Mouse (Mus musculus) stomach, embryonic 16.5 days (tissue): ENCODE results near the gene Sh3gl1. TPM values are rescaled to one million over a fixed set of nuclear protein-coding genes. Genes with fewer than 3 reads are reported as not detected.

Source experiments
- ATAC-seq: fragments of 200-750 bp; cut with Nextera tagmentation; 2 replicates; pipeline ENCODE4 v1.8.0; 2017; ENCODE audit warnings: moderate number of reproducible peaks, moderate TSS enrichment; ENCODE audit not compliant: insufficient read depth, low FRiP score
- H3K27ac ChIP-seq: fragments of 300-500 bp; sonication (generic); 2 replicates; pipeline ENCODE4 v1.5.1; 2014; ENCODE audit warnings: low read length
- H3K27me3 ChIP-seq: fragments of 300-500 bp; sonication (generic); 2 replicates; pipeline ENCODE4 v1.6.1; 2014; ENCODE audit warnings: low read length, control low read depth, mixed read lengths; ENCODE audit not compliant: control insufficient read depth, insufficient read depth
- H3K36me3 ChIP-seq: fragments of 300-500 bp; sonication (generic); 2 replicates; pipeline ENCODE4 v1.6.1; 2014; ENCODE audit warnings: low read length; ENCODE audit not compliant: control insufficient read depth, insufficient read depth
- H3K4me1 ChIP-seq: fragments of 300-500 bp; sonication (generic); 2 replicates; pipeline ENCODE4 v1.6.1; 2014; ENCODE audit warnings: low read length, control low read depth, mixed read lengths; ENCODE audit not compliant: control insufficient read depth, insufficient read depth
- H3K4me2 ChIP-seq: fragments of 300-500 bp; sonication (generic); 2 replicates; pipeline ENCODE4 v1.6.1; 2014; ENCODE audit warnings: low read depth, low read length, mixed read lengths
- H3K4me3 ChIP-seq: fragments of 300-500 bp; sonication (generic); replicated peaks from 2 replicates; pipeline ENCODE4 v1.5.1; 2014; ENCODE audit warnings: mild to moderate bottlenecking, low read length
- H3K9ac ChIP-seq: fragments of 300-500 bp; sonication (generic); 2 replicates; pipeline ENCODE4 v1.6.1; 2014; ENCODE audit warnings: low read length
- H3K9me3 ChIP-seq: fragments of 300-500 bp; sonication (generic); replicated peaks from 2 replicates; pipeline ENCODE4 v1.6.1; 2016; ENCODE audit warnings: low read length, control low read depth; ENCODE audit not compliant: control insufficient read depth
- WGBS: fragments of 180-500 bp; shearing (Covaris S2); extraction: QIAGEN DNeasy Blood & Tissue Kit; methylation state at CpG from one replicate; pipeline ENCODE4 v1.1.7; 2014; 5-methylcytosine and 5-hydroxymethylcytosine counted together
- polyA plus RNA-seq: library from polyadenylated mRNA; unstranded; fragments of >200 nt; fragmentation: Nextera tagmentation; extraction: Ambion mirVana; gene quantifications from 2 replicates; pipeline ENCODE4 v1.2.1, GENCODE M21; 2015

Gene Sh3gl1
- polyA plus RNA-seq, 1 experiment from 2014 or later: 145 TPM

DNA sequence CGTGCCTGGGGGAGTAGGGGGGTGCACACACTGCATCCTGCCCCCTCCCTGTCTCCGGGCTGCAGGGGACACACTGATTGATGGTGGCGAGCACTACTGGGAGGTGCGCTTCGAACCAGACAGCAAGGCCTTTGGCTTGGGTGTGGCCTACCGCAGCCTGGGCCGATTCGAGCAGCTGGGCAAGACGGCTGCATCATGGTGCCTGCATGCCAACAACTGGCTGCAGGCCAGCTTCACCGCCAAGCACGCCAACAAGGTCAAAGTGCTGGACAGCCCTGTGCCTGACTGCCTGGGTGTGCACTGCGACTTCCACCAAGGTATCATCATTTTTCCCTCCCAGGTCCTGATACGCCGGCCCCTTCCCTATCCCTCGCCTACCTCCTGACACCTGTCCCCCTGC lies 40.4 kb downstream of the Sh3gl1 start:
- 77% methylated on average over 15 of the region's 15 CpGs for WGBS
- no peaks in the 10 kb centered on the region for H3K9me3 ChIP-seq
- ATAC-seq: no peak

DNA sequence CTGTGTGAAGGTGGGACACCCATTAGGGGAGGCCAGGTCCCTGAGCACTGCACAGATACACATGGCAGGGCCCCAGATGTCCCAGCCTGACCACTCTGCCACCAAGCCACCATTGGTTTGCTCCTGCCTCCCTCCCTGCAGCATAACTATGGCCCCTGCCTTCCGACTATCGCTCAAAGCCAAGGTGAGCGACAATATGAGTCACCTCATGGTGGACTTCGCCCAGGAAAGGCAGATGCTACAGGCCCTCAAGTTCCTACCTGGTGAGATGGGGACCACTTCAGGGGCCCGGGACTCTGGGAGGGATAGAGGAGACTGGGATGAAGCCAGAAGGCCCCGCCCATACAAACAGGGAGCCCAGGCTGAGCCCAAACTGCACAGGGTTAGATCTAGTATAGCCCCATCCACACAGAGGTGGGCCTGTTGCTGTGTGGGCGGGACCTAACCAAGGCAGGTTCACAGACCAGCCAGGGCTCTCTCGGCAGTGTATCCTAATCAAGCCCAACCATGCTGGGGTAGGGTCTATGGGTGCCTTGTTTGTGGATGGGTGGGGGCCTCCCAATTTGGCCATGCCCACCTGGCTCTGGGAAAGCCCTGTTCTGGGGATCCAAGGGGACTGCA lies 46.0 kb downstream of the Sh3gl1 start:
- ATAC-seq: peak; percentile 15; the same call in 1 of the 2 replicates
- no peaks in the 10 kb centered on the region for H3K27me3 ChIP-seq
- H3K4me1 ChIP-seq: 0 out of 2 replicates have a peak, but pooled peaks cover 7% of the 10 kb centered on the region
- WGBS: 82% methylated on average over 8 of the region's 8 CpGs
- no peaks in the 10 kb centered on the region for H3K9me3 ChIP-seq
- no peak overlapping the region for H3K4me2 ChIP-seq
- no peak overlapping the region for H3K9ac ChIP-seq
- H3K36me3 ChIP-seq: no peaks in the 10 kb centered on the region
- H3K27ac ChIP-seq: no peak overlapping the region
- H3K4me3 ChIP-seq: no peak overlapping the region

More for the DNA sequence above, 40.4 kb downstream of the Sh3gl1 start:
- H3K27me3 ChIP-seq: no peaks in the 10 kb centered on the region; the same call in 1 of the 2 replicates
- no peak overlapping the region for H3K4me2 ChIP-seq
- no peak overlapping the region for H3K4me3 ChIP-seq
- H3K9ac ChIP-seq: no peak overlapping the region
- no peak overlapping the region for H3K27ac ChIP-seq
- H3K36me3 ChIP-seq: no peaks in the 10 kb centered on the region
- no peaks in the 10 kb centered on the region for H3K4me1 ChIP-seq

DNA sequence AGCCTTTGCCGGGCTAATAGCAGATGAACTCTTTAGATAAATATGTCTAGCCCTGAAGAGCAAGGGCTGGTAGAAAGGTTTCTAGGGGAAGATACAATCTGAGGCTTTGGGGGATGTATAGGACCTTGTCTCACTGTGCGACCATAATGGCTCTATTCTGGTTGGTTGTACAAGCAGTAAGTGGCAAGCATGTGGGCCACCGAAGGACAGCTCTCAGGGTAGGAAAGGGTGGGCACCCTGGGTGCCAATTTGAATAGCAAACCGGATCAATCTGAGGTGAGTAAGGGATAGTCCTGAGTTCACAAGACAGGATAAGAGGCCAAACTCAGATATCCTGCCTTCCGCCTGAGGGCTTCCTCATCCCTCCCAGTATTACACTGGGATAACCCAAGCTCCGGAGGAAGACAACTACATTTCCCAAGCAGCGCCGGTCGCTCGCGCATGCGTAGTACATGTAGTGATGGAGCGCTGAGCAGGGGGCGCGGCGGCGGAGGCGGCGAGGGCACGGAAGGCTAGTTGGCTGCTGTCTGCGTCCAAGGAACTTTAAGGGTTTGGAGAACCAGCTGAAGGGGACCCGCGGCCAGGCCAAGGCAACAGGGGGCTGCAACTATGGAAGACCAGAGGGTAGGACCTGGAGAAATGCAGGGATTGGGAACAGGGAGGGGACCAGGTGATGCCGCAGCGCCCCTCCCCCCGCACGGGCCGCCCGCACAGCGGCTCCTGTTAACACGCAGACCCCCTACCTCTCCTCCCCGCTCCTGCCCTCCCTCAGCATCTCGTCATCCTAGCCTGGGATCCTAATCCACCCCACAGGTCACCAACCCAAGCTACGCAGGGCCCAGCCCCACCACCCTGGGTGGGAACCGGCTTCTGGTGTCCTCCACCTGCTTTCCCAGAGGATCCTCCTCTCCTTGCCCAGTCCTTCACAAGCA lies 50.1 kb downstream of the Sh3gl1 start, which contains the start of gene Fsd1:
Gene Fsd1, plus strand, starts transcription at position 480 of the 932 bp plus-strand sequence.
- WGBS: 7% methylated on average over 35 of the region's 35 CpGs
- peak within 1 kb of the TSS; percentile 46 for H3K9ac ChIP-seq
- peak; percentile 22 for ATAC-seq
- no peaks in the 10 kb centered on the region for H3K27me3 ChIP-seq
- peak within 1 kb of the TSS; percentile 51 for H3K4me3 ChIP-seq
- H3K27ac ChIP-seq: no peak within 1 kb of the TSS
- H3K36me3 ChIP-seq: no peaks in the 10 kb centered on the region
- H3K4me2 ChIP-seq: peak within 1 kb of the TSS; percentile 64
- no peaks in the 10 kb centered on the region for H3K9me3 ChIP-seq
- 0 out of 2 replicates have a peak, but pooled peaks cover 7% of the 10 kb centered on the region for H3K4me1 ChIP-seq

DNA sequence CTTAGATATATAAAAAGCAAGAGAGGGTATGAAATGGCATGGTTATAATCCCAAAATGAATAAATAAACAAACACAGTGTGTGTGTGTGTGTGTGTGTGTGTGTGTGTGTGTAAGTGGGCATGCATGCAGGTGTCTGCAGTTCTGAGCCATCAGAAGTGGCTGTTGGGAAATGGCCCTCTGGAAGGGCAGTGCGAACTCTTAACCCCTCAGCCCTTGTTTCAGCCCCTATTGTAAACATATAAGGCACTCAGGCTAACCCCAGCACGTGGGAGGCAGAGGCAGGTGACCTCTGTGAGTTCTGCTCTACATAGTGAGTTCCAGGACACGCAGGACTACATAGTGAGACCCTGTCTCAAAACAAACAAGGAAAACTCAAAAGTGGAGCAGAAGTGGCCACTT lies 59.1 kb downstream of the Sh3gl1 start:
- no peak overlapping the region for H3K9ac ChIP-seq
- no peaks in the 10 kb centered on the region for H3K36me3 ChIP-seq
- no peaks in the 10 kb centered on the region for H3K27me3 ChIP-seq
- H3K4me2 ChIP-seq: no peak overlapping the region
- H3K9me3 ChIP-seq: no peaks in the 10 kb centered on the region
- no peak for ATAC-seq
- H3K27ac ChIP-seq: no peak overlapping the region
- H3K4me1 ChIP-seq: 0 out of 2 replicates have a peak, but pooled peaks cover 3% of the 10 kb centered on the region
- WGBS: 27% methylated on average over 3 of the region's 3 CpGs
- H3K4me3 ChIP-seq: no peak overlapping the region

DNA sequence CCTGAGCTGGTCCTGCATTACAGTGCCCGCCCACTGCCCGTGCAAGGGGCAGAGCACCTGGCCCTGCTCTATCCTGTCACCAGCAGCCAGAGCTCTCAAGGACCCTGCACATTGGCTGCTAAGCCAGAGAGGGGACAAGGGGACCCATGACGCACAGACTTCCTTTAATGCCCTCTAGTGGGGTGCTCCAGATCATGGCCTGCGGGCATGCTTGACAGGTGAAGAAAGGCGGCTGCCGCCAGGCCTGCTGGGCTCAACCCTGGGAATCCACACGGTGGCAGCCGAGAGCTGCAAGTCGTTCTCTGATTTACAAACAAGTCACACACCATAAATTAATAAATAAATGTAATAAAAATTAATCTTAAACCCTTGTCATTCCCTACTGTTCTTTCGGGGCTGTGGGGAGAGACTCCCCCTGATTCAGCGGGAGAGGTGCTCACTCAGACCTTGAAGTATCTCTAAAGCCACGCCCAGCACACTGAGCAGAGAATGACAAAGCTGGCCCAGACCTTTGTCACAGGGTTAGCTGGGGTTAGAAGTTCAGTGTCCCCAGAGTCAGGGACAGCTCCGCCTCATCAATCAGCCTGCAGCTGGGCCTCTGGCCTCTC lies 60.1 kb downstream of the Sh3gl1 start:
- no peak overlapping the region; the same call in 1 of the 2 replicates for H3K9ac ChIP-seq
- peak; percentile 68 for ATAC-seq
- 0 out of 2 replicates have a peak, but pooled peaks cover 3% of the 10 kb centered on the region for H3K4me1 ChIP-seq
- H3K36me3 ChIP-seq: no peaks in the 10 kb centered on the region
- WGBS: 14% methylated on average over 13 of the region's 13 CpGs
- H3K27ac ChIP-seq: no peak overlapping the region
- peaks cover under 1% of the 10 kb centered on the region; the same call in 1 of the 2 replicates for H3K27me3 ChIP-seq
- no peaks in the 10 kb centered on the region for H3K9me3 ChIP-seq
- H3K4me3 ChIP-seq: no peak overlapping the region
- H3K4me2 ChIP-seq: peak overlapping the region; percentile 30; the same call in 1 of the 2 replicates

DNA sequence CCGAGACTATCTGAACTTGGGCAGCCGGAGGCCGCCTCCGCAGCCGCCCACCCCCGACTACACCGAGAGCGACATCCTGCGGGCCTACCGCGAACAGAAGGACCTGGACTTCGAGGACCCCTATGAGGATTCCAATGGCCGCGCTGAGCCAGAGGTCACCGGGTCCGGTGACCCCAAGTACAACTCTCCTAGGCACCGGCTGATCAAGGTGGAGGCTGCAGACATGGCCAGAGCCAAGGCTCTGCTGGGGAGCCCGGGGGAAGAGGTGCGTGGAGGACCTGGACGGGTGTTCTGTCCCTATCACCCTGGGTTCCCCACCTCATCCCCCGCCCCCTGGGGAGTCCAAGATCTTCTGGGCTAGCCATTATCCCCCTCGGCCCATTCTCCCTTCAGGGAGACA lies 65.0 kb downstream of the Sh3gl1 start:
- Histone ChIP-seq H3K9ac (peak overlapping the region; percentile 31; the same call in 1 of the 2 replicates), H3K27ac (no peak overlapping the region), H3K9me3 (no peaks in the 10 kb centered on the region), H3K4me3 (no peak overlapping the region), H3K4me2 (no peak overlapping the region; the same call in 1 of the 2 replicates), H3K27me3 (peaks cover 4% of the 10 kb centered on the region; the same call in 1 of the 2 replicates), H3K36me3 (0 out of 2 replicates have a peak, but pooled peaks cover 3% of the 10 kb centered on the region), H3K4me1 (peaks cover 6% of the 10 kb centered on the region; the same call in 1 of the 2 replicates)
- ATAC-seq: no peak
- WGBS: 39% methylated on average over 22 of the region's 22 CpGs

DNA sequence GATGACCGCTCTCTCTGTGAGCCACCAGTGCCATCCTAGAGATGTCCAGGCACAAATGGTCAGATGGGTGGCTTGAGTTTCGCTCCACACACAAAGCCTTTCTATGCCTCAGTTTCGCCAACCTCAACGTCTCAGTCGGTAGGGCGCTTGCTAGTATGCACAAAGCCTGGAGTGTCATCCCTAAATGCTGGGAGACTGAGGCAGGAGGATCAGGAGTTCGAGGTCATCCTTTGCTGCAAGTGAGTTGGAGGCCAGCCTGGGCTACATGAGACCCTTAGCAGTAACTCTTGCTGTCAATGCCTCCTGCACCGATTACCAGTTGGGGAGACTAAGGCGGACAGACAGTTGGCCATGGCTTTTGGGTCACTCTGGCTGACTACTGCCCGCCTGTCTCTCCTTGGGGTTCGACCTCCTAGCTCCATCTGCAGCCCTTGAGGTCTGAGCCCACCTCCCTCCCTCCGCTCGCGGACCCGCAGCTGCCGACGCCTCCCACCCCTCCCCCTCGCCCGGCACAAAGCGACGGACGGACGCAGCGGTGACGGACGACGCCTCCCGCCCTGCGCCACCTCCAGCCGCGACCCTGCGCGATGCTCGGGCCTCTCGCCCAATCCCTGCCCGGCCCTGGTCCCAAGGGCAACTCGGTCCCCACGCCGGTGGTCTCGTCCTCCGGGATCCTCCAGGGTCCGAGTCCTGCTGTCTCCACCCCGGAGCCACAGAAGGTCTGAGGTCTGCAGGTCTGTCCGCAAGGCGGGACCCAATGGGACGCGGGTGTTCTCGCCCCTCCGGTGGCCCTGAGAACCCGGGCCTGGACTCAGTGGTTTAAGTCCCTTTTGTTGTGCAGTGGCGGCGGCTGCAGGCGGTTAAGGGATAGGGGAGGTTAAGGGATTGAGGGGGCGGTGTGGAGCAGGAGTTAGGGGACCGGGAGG lies 66.2 kb downstream of the Sh3gl1 start, which contains the start of gene Shd:
Gene Shd, plus strand, starts transcription at position 502 of the 926 bp plus-strand sequence.
- Histone ChIP-seq H3K27ac (no peak within 1 kb of the TSS), H3K4me1 (peaks cover 6% of the 10 kb centered on the region; the same call in 1 of the 2 replicates), H3K9me3 (no peaks in the 10 kb centered on the region), H3K4me3 (peak within 1 kb of the TSS; percentile 55), H3K36me3 (peaks cover 3% of the 10 kb centered on the region; the same call in 1 of the 2 replicates), H3K27me3 (peaks cover 4% of the 10 kb centered on the region; the same call in 1 of the 2 replicates), H3K9ac (peak within 1 kb of the TSS; percentile 82), H3K4me2 (peak within 1 kb of the TSS; percentile 99)
- ATAC-seq: peak; percentile 38
- WGBS: 9% methylated on average over 55 of the region's 55 CpGs

DNA sequence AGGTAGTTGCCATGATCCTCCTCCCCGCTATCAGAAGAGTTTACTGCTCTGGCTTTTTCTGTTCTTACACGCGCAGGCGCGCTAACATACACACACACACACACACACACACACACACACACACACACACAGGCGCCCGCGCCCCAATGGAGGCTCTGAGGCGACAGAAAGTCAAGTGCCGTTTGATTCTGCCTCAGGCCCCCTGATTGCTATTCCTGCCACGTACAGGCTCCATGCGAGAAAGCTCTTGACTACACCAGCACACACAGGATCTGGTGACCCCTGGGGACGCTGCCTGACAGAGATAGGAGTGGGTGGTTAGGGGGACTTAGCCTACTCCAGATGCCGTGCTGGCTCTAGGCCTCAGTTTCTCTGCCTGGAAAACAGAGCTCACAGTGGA lies 66.9 kb downstream of the Sh3gl1 start:
- no peak for ATAC-seq
- peaks cover 3% of the 10 kb centered on the region; the same call in 1 of the 2 replicates for H3K36me3 ChIP-seq
- WGBS: 47% methylated on average over 14 of the region's 14 CpGs
- H3K4me1 ChIP-seq: peaks cover 6% of the 10 kb centered on the region; the same call in 1 of the 2 replicates
- no peak overlapping the region for H3K9ac ChIP-seq
- H3K27me3 ChIP-seq: peaks cover 4% of the 10 kb centered on the region; the same call in 1 of the 2 replicates
- no peaks in the 10 kb centered on the region for H3K9me3 ChIP-seq
- H3K4me3 ChIP-seq: no peak overlapping the region
- H3K4me2 ChIP-seq: no peak overlapping the region
- no peak overlapping the region for H3K27ac ChIP-seq
